Mouse (Mus musculus) liver, adult 2 months (tissue): ENCODE results near the gene Bcl9l.

Experiments
- CTCF ChIP-seq: fragments of 200-500 bp; IDR thresholded peaks from 2 replicates; pipeline ENCODE4 v1.5.1; 2011; ENCODE audit warnings: low read depth, low read length, control low read depth
- POLR2A ChIP-seq: fragments of 200-500 bp; IDR thresholded peaks from 2 replicates; pipeline ENCODE4 v1.6.1; 2011; ENCODE audit warnings: low read length, control low read depth; ENCODE audit not compliant: insufficient read depth; ENCODE audit errors: extremely low read depth

DNA sequence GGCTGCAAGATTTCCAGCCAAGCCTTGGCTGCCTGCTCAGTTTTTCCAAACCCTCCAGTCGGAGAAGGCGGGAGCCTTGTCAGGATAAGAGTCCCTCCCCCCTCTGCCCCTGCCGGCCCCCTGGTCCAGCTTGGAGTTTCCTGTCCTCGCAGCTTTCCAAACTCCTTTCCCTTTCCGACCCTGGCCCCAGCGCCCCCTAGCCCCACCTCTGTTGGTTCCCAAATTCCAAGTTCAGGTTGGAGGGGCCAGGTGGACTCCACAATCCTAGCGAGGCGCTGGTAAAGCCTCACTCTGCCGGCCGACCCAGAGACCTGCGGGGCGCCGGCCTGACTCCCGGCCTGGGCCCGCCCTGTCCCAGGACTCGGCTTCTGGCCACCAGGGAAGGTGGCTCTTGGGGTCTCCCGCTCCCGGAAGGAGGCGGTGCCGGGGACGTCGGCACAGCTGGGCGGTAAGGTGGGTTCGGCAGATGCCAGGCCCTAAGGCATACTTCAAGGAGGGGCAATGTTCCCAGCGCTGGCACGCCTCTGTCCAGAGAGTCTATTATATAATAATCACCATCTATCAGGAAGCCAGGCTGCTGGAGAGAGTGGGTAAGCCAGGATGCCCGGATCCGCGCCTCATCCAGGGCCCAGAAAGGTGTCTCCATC is 3.5 kb upstream of the Bcl9l start:
- TF ChIP-seq CTCF = 0 out of 2 replicates have a peak, but pooled peaks have one; percentile 0
- no peak for TF ChIP-seq POLR2A
